Mouse (Mus musculus) ES-E14 (cell line): ENCODE measurements around the gene Myo5c.

Experiments used
- CHD2 ChIP-seq: IDR thresholded peaks from 2 replicates; pipeline ENCODE4 v1.6.1; 2014; ENCODE audit warnings: mild to moderate bottlenecking, low read depth, low read length, inconsistent platforms
- HCFC1 ChIP-seq: IDR thresholded peaks from 2 replicates; pipeline ENCODE4 v1.6.1; 2012; ENCODE audit warnings: low read length, inconsistent platforms, borderline replicate concordance; ENCODE audit not compliant: insufficient read depth
- MAFK ChIP-seq: IDR thresholded peaks from 2 replicates; pipeline ENCODE4 v1.6.1; 2014; ENCODE audit warnings: mild to moderate bottlenecking, low read depth, low read length, inconsistent platforms; ENCODE audit not compliant: insufficient read depth
- ZC3H11A ChIP-seq: IDR thresholded peaks from 2 replicates; pipeline ENCODE4 v1.6.1; 2012; ENCODE audit warnings: low read depth, mild to moderate bottlenecking, inconsistent platforms, low read length, borderline replicate concordance

DNA sequence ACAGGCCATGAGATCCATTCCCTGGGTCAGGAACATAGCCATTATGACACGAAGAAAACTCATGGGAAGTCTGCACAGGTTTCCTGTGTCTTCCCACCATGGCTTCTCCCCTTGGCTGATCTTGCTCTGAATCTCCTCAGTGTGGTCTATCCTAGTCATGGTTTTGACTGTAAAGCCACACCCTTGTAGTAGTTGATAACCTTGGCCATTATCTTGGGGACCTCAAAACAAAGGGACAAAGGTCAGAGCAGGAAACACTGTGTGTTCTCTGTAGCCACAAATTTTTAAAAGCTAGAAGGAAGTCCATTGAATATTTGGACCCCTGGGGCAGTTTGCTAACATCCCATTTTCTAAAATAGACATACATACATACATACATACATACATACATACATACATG, 16.5 kb downstream of the Myo5c start:
- TF ChIP-seq HCFC1 (no peak), ZC3H11A (no peak), CHD2 (no peak), MAFK (no peak)
